Mouse (Mus musculus) ES-Bruce4 (cell line): ENCODE results near the gene B4galnt1.

Experiments
- CTCF ChIP-seq: IDR thresholded peaks from one replicate; pipeline ENCODE4 v1.8.1; 2011; ENCODE audit warnings: low read depth, low read length
- POLR2A ChIP-seq: IDR thresholded peaks from one replicate; pipeline ENCODE4 v1.8.1; 2011; ENCODE audit warnings: low read length; ENCODE audit not compliant: insufficient read depth

DNA sequence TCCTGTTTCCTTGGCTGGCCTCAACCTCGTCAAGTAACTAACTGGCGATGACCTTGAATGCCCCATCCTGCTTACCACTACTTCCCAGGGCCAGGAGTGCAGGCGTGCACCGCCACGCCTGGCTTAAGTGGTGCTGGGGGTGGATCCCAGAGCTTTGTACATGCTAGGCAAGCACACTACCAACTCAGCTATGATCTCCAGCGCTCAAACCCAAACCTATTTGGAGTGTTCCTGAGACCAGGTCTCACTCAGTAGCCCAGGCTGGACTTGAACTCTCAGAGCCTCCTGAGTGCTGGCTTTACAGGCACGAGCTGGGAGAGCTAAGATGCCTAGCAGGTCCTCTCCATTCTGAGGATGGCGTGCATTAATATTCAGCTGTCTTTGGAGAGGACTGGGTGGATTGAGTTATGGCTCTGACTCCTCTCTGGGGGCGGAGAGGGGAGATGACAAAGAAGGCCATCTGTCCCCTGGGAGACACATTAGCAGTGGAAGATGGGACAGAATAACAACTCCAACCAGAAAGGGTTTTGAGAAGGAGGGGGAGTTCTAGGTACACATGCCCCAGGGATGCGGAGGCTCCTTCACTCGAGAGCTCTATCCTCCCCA, 32.6 kb downstream of the B4galnt1 start:
- TF ChIP-seq CTCF, result no peak
- no peak for TF ChIP-seq POLR2A
